Mouse (Mus musculus) MN1 (cell line): ENCODE data around the gene Abr.

Experiments
- DNase-seq: peaks from one replicate; pipeline ENCODE4 v3.0.0-alpha.2; 2016; ENCODE audit warnings: low spot score

Gene Abr

DNA sequence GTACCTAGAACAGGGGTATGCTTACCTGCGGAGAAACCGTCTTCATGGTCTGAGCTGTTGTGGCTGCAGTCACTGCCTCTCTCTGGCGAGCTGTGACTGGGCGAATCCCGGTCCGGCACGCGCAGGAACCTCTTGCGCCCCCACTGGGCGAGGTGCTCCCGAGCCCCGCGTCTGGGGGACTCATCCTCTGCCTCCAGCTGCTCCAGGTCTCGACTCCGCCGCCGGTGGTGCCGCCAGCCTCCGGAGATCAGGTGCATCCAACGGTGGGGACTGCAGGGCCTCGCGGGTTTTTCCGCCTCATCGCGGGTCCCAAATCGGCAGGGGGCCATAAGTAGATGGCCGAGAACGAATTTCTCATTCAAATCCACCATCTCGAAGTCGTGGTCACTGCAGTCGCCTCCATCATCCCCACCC, at the start of gene Abr:
Gene Abr, minus strand, starts transcription at position 163 of the 414 bp plus-strand sequence.
- DNase-seq, result peak; percentile 66

GRCm38 (mm10) chr11:76667807-76668206, 45.7 kb upstream of the Abr start:
- no peak for DNase-seq

DNA sequence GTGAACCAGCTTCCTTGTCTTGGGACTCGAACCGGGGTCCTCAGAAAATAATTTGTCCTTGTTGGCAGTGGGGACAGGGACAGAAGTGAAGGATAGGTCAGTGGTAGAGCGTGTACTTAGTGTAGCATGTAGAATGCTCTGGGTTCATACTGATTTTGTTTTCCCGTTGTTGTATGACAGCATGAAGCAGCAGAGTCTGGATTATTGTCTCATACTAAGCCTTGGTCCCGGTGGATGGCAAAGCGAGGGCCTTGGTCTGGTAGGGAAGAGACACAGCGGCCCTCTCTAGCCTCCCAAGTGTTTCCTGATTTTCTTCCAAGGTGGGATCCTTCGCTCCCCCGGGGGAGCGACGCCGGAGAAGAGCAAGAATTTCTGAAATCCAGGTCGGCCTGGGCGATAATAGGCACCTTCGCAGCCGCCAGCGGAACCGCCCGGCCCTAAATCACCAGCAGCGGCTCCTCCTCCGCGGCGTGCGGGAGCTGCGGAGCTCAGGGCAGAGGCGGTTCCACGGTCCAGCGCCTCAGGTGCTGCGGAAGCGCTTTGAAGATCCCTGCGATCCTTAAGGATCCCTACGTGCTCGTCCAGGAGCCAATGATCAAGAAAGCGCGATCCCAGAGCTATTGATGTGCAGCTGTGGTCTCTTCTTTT, 44.0 kb upstream of the Abr start:
- DNase-seq, result no peak

GRCm38 (mm10) chr11:76661790-76662468, 39.8 kb upstream of the Abr start:
- no peak for DNase-seq

GRCm38 (mm10) chr11:76659138-76659930, 37.2 kb upstream of the Abr start:
- no peak for DNase-seq

DNA sequence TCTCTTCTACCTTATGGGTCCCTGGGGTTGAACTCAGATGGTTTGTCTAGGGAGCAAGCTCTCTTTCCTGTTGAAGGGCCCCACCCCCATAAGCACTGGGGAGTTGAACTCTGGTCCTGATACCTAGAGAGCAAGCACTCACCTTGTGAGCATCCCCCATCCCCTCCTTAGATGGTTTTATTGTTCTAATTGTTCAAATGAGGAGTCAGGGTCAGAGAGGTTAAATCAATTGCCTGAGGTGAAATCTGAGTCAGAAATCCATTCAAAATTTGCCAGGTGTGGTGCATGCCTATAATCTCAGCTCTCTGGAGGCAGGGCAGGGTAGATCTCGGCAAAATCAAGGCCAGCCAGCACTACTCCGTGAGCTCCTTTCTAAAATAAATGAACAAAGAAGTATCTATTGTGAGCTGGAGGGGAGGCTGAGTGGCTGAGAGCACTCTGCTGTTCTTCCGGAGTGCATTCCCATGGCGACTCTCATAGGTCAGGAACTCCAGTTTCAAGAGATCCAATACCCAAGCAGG, 35.4 kb upstream of the Abr start:
- no peak for DNase-seq

GRCm38 (mm10) chr11:76655106-76655505, 33.0 kb upstream of the Abr start:
- peak; percentile 66 for DNase-seq

GRCm38 (mm10) chr11:76652838-76653334, 30.8 kb upstream of the Abr start:
- no peak for DNase-seq

DNA sequence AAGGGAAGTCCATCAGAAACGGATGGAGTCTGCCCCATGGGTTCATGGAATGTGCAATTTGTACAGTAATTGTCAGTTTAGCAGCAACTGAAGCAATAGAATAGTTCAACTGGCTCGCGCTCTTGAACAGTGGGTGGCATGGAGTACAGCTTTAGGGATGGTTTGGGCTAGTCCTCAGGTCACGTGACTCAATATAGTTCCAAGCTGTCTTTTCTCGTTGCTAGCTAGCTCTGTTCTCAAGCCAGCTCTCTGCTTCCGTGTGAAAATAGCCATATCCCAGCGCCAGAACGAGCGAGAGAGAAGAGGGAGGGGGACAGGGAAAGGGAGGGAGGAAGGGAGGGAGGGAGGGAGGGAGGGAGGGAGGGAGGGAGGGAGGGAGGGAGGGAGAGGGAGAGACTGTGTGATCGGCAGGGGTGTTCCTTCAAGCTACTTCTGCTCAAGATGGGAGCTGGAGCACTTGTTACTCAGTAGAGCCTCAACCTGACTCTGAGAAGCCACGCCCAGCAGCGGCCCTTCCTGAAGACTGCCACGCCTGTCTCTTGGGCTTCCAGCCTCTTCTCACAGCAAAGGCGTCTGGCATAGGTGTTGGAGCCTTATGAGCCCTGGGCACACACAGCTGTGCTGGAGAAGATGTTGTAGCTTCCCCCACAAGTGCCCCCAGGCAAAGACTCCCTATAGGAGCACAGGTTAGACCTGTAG, 28.9 kb upstream of the Abr start:
- DNase-seq, result no peak

DNA sequence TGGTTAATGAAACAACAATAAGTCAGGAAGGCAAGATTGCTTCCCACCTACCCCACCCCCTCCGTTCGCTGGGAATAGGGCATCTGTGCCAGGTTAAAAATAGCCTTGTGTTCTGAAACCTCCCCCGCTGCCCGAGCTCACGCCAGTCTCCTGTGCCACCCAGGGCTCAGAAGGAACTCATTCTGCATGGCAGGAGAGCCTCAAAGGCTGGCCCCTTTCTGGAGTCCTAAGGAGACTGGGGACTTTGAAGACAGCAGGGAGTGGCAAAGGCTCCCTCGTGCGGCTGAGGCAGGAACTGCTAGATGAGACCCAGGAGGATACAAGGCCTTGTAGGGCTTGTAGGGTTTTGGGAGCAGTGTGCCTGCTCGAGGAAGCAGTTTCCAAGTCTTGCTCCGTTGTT, 25.4 kb upstream of the Abr start:
- DNase-seq, result peak; percentile 97

GRCm38 (mm10) chr11:76647062-76647461, 24.9 kb upstream of the Abr start:
- DNase-seq, result peak; percentile 96

GRCm38 (mm10) chr11:76645955-76646354, 23.8 kb upstream of the Abr start:
- DNase-seq, result peak; percentile 97

- DNase-seq, result no peak
Observed at GRCm38 (mm10) chr11:76645036-76645435, 22.9 kb upstream of the Abr start.

DNA sequence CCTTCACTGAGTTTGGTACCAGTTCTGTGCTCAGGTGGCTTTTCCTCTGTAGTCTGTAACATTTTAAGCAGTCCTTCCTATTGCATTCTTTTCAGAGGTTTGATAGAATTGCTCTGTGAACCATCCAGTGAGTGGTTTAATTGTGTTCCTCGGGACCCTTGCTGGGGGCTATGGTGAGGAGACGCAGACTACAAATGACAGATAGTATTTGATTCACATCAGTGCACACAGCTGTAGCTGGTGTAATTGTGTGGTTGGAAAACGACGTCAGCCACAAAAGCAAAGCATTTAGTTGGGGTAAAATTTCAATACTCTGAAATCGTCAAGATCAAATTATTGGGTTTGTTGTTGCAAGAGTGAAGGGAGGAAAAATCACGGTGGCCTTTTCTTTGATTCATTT, 22.1 kb upstream of the Abr start:
- DNase-seq, result no peak

DNA sequence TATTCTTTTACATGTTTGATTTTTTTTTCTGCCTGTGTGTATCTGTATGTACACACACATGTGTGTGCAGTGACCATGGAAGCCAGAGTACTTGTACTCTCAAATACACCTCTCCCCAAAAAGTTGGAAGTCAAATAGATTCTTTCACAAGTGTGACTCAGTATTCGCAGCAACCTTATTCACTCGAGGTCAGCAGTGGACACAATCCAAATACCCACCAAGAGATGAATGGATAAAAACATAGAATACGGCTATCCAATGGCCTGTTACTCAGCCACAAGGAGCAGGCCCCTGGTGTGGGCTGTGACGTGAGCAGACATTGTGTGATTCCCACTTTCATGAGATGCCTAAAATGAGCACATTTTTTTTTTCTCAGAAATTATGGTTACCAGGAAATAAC, 18.1 kb upstream of the Abr start:
- no peak for DNase-seq

GRCm38 (mm10) chr11:76639269-76639985, 17.3 kb upstream of the Abr start:
- no peak for DNase-seq

GRCm38 (mm10) chr11:76630487-76630886, 8.4 kb upstream of the Abr start:
- no peak for DNase-seq

DNA sequence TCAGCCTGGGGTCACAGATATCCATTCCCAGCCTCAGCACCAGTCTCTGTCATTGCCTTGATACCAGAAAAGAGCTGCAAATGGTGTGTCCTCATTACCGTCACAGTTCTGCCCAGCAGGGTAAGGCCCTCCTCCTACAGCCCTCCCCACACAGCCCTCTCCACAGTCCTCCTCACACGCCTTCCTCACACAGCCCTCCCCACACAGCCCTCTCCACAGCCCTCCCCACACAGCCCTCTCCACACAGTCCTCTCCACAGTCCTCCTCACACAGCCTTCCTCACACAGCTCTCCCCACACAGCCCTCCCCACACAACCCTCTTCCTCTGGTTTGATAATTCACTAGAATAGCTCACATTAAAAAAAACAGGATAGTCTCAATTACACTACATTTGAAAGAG, 7.9 kb upstream of the Abr start:
- no peak for DNase-seq

GRCm38 (mm10) chr11:76628613-76629012, 6.5 kb upstream of the Abr start:
- no peak for DNase-seq

DNA sequence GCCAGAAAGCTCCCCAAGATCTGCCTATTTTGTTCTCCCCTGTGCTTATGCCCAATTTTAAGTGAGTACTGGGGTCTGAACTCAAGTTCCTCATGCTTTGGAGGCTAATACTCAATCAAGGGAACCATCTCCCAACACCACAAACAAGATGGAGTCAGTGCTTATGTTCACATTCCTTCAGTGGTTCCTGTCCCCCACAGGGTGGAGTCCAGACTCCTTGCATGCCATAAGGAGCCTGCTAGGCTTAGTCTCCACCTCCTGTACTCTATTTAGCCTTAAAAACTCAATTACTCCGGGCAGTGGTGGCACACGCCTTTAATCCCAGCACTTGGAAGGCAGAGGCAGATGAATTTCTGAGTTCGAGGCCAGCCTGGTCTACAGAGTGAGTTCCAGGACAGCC, 2.8 kb upstream of the Abr start:
- no peak for DNase-seq

DNA sequence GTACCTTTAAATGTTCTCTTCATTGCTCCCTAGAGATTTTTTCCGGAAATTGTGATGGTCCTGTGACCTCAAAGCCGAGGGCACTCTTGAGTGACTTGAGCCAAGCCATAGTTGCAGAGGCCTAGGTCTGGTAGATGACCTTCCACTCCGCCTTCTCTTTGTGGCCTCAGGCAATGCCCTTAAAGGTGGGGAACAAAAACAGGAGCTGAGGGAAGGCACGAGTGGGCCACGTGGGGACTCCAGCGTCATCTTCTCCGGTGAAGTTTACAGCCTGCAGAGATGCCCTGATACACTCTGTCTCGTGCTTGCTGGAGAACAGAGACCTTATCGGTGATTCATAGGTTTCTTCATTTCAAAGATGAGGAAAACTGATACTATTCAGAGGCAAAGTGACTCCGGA, 2.0 kb upstream of the Abr start:
- DNase-seq, result peak; percentile 43
